Mouse (Mus musculus) myocyte (in vitro differentiated cells): ENCODE measurements around the gene Heatr5a. TPM values are rescaled to one million over a fixed set of nuclear protein-coding genes. Genes with fewer than 3 reads are reported as not detected.

Experiments used
- H3K27me3 ChIP-seq: one replicate; pipeline ENCODE4 v1.6.1; 2011; ENCODE audit not compliant: control insufficient read depth, insufficient read depth, insufficient read length
- H3K36me3 ChIP-seq: one replicate; pipeline ENCODE4 v1.6.1; 2011; ENCODE audit not compliant: control insufficient read depth, insufficient read depth
- H3K4me2 ChIP-seq: one replicate; pipeline ENCODE4 v1.6.1; 2011; ENCODE audit warnings: low read depth, control low read depth
- H3K4me3 ChIP-seq: one replicate; pipeline ENCODE4 v1.5.1; 2011; ENCODE audit warnings: mild to moderate bottlenecking, control low read depth, moderate library complexity
- H3K79me2 ChIP-seq: one replicate; pipeline ENCODE4 v1.6.1; 2011; ENCODE audit not compliant: control insufficient read depth, insufficient read depth
- H3ac ChIP-seq: one replicate; pipeline ENCODE4 v1.6.1; 2011; ENCODE audit not compliant: control insufficient read depth, insufficient read length
- CEBPB ChIP-seq: IDR thresholded peaks from 2 replicates; pipeline ENCODE4 v1.6.1; 2011; ENCODE audit warnings: mild to moderate bottlenecking, moderate library complexity; ENCODE audit not compliant: poor library complexity, insufficient read depth, severe bottlenecking
- E2F4 ChIP-seq: IDR thresholded peaks from one replicate; pipeline ENCODE4 v1.6.1; 2011; ENCODE audit warnings: mild to moderate bottlenecking, control low read depth, moderate library complexity; ENCODE audit not compliant: insufficient read depth
- MAX ChIP-seq: IDR thresholded peaks from one replicate; pipeline ENCODE4 v1.6.1; 2011; ENCODE audit warnings: low read depth, mild to moderate bottlenecking, control low read depth
- MYOD1 ChIP-seq, 3 experiments: IDR thresholded peaks; one replicate each; pipeline ENCODE4 v1.6.1; 2011; ENCODE audit warnings: control low read depth in 2 of 3, low read depth in 2 of 3, mild to moderate bottlenecking in 2 of 3, moderate library complexity in 1 of 3; ENCODE audit not compliant: insufficient read length in 2 of 3, control insufficient read depth in 1 of 3
- MYOG ChIP-seq, 3 experiments: IDR thresholded peaks; one replicate each; pipeline ENCODE4 v1.6.1; 2011; ENCODE audit warnings: control low read depth in 2 of 3, low read depth in 2 of 3, mild to moderate bottlenecking in 2 of 3; ENCODE audit not compliant: insufficient read length in 2 of 3, control insufficient read depth in 1 of 3, insufficient read depth in 1 of 3
- POLR2A ChIP-seq: IDR thresholded peaks from one replicate; pipeline ENCODE4 v1.6.1; 2011; ENCODE audit warnings: low read depth, mild to moderate bottlenecking, control low read depth, moderate library complexity; ENCODE audit not compliant: insufficient read length
- POLR2AphosphoS2 ChIP-seq: IDR thresholded peaks from one replicate; pipeline ENCODE4 v1.6.1; 2011; ENCODE audit warnings: low read depth, control low read depth; ENCODE audit not compliant: insufficient read length
- REST ChIP-seq: IDR thresholded peaks from one replicate; pipeline ENCODE4 v1.6.1; 2011; ENCODE audit warnings: mild to moderate bottlenecking, control low read depth, moderate library complexity; ENCODE audit not compliant: insufficient read depth, insufficient read length
- SRF ChIP-seq: IDR thresholded peaks from one replicate; pipeline ENCODE4 v1.6.1; 2011; ENCODE audit warnings: low read depth; ENCODE audit not compliant: control insufficient read depth, insufficient read length
- TCF12 ChIP-seq: IDR thresholded peaks from one replicate; pipeline ENCODE4 v1.6.1; 2011; ENCODE audit warnings: mild to moderate bottlenecking, control low read depth; ENCODE audit not compliant: poor library complexity, insufficient read depth, severe bottlenecking
- TCF3 ChIP-seq: IDR thresholded peaks from one replicate; pipeline ENCODE4 v1.6.1; 2011; ENCODE audit warnings: low read depth, control low read depth; ENCODE audit not compliant: insufficient read length
- USF1 ChIP-seq: IDR thresholded peaks from one replicate; pipeline ENCODE4 v1.6.1; 2011; ENCODE audit warnings: low read depth, mild to moderate bottlenecking, control low read depth, moderate library complexity
- polyA plus RNA-seq: library from polyadenylated mRNA; unstranded; fragments of >200 nt; fragmentation: generic; extraction: Trizol; gene quantifications from one replicate; pipeline ENCODE4 v1.2.1, GENCODE M21; 2012; ENCODE audit warnings: missing spikeins

Gene Heatr5a
- polyA plus RNA-seq, 1 experiment = 10.3 TPM

- H3K36me3 ChIP-seq = no peaks in the 10 kb centered on the region
- peak within 1 kb of the TSS; percentile 55 for H3ac ChIP-seq
- H3K79me2 ChIP-seq = no peaks in the 10 kb centered on the region
- H3K4me3 ChIP-seq = peak within 1 kb of the TSS; percentile 52
- H3K4me2 ChIP-seq = peak within 1 kb of the TSS; percentile 85
- H3K27me3 ChIP-seq = no peaks in the 10 kb centered on the region
- TF ChIP-seq TCF3 (no peak), POLR2A (peak; percentile 100), CEBPB (no peak), MAX (no peak), USF1 (no peak), REST (peak; percentile 62), TCF12 (no peak), MYOD1 (IDR thresholded peaks at IDR 0.05; ENCODE audit: control insufficient read depth in 1 of 3, insufficient read length in 2 of 3, low read depth in 2 of 3) (peak in 1 of 3 experiments; percentile 36), MYOG (IDR thresholded peaks at IDR 0.05; ENCODE audit: control insufficient read depth in 1 of 3, insufficient read depth in 1 of 3, insufficient read length in 2 of 3, low read depth in 2 of 3) (peak in 2 of 3 experiments; percentile 7 to 51), SRF (peak; percentile 69), POLR2AphosphoS2 (peak; percentile 100), E2F4 (no peak)
Observed at GRCm38 (mm10) chr12:52005877-52006632, 34.9 kb upstream of the Heatr5a start, which contains the start of gene Dtd2. Gene Dtd2 (minus strand): TSS chr12:52006501.

- no peak overlapping the region for H3K4me3 ChIP-seq
- no peaks in the 10 kb centered on the region for H3K79me2 ChIP-seq
- H3K27me3 ChIP-seq = no peaks in the 10 kb centered on the region
- TF ChIP-seq E2F4 (no peak), MYOG (IDR thresholded peaks at IDR 0.05; ENCODE audit: control insufficient read depth in 1 of 3, insufficient read depth in 1 of 3, insufficient read length in 2 of 3, low read depth in 2 of 3) (no peak), CEBPB (no peak), POLR2A (no peak), POLR2AphosphoS2 (no peak), MAX (no peak), USF1 (no peak)
- H3K4me2 ChIP-seq = no peak overlapping the region
- no peaks in the 10 kb centered on the region for H3K36me3 ChIP-seq
- no peak overlapping the region for H3ac ChIP-seq
Observed at GRCm38 (mm10) chr12:52002746-52003145, 31.6 kb upstream of the Heatr5a start.

GRCm38 (mm10) chr12:52001544-52001943, 30.4 kb upstream of the Heatr5a start:
- Histone ChIP-seq H3K36me3 (no peaks in the 10 kb centered on the region), H3ac (no peak overlapping the region), H3K27me3 (no peaks in the 10 kb centered on the region), H3K4me3 (no peak overlapping the region), H3K4me2 (peak overlapping the region; percentile 19), H3K79me2 (no peaks in the 10 kb centered on the region)
- TF ChIP-seq REST (no peak), POLR2A (no peak), TCF12 (no peak), MYOG (IDR thresholded peaks at IDR 0.05; ENCODE audit: control insufficient read depth in 1 of 3, insufficient read depth in 1 of 3, insufficient read length in 2 of 3, low read depth in 2 of 3) (no peak), CEBPB (no peak), USF1 (no peak), POLR2AphosphoS2 (no peak), MYOD1 (IDR thresholded peaks at IDR 0.05; ENCODE audit: control insufficient read depth in 1 of 3, insufficient read length in 2 of 3, low read depth in 2 of 3) (no peak), SRF (no peak), MAX (no peak), TCF3 (no peak), E2F4 (no peak)

GRCm38 (mm10) chr12:51998366-51998932, 27.3 kb upstream of the Heatr5a start:
- Histone ChIP-seq H3K4me3 (no peak overlapping the region), H3K79me2 (no peaks in the 10 kb centered on the region), H3K27me3 (no peaks in the 10 kb centered on the region), H3K4me2 (no peak overlapping the region), H3ac (no peak overlapping the region), H3K36me3 (no peaks in the 10 kb centered on the region)
- TF ChIP-seq MYOD1 (IDR thresholded peaks at IDR 0.05; ENCODE audit: control insufficient read depth in 1 of 3, insufficient read length in 2 of 3, low read depth in 2 of 3) (no peak), TCF3 (no peak), SRF (no peak), POLR2A (no peak), MAX (no peak), TCF12 (no peak), POLR2AphosphoS2 (no peak), E2F4 (no peak), CEBPB (no peak), USF1 (no peak), MYOG (IDR thresholded peaks at IDR 0.05; ENCODE audit: control insufficient read depth in 1 of 3, insufficient read depth in 1 of 3, insufficient read length in 2 of 3, low read depth in 2 of 3) (no peak), REST (no peak)
